Mouse (Mus musculus) heart, embryonic 13.5 days (tissue): Measurements from ENCODE around the gene Slc1a2. TPM values are rescaled to one million over a fixed set of nuclear protein-coding genes. Genes with fewer than 3 reads are reported as not detected.

Source experiments
- ATAC-seq: fragments of 200-750 bp; cut with Nextera tagmentation; 2 replicates; pipeline ENCODE4 v1.8.0; 2017; ENCODE audit warnings: moderate TSS enrichment; ENCODE audit not compliant: insufficient number of reproducible peaks, low FRiP score, low TSS enrichment; ENCODE audit errors: extremely low read depth
- H3K27ac ChIP-seq: fragments of 300-500 bp; sonication (generic); replicated peaks from 2 replicates; pipeline ENCODE4 v1.5.1; 2015; ENCODE audit warnings: moderate library complexity, mild to moderate bottlenecking, inconsistent platforms
- H3K27me3 ChIP-seq: fragments of 300-500 bp; sonication (generic); replicated peaks from 2 replicates; pipeline ENCODE4 v1.6.1; 2015; ENCODE audit warnings: mild to moderate bottlenecking, inconsistent platforms
- H3K36me3 ChIP-seq: fragments of 300-500 bp; sonication (generic); 2 replicates; pipeline ENCODE4 v1.6.1; 2015; ENCODE audit warnings: mild to moderate bottlenecking, inconsistent platforms
- H3K4me1 ChIP-seq: fragments of 300-500 bp; sonication (generic); 2 replicates; pipeline ENCODE4 v1.6.1; 2015; ENCODE audit warnings: inconsistent platforms
- H3K4me2 ChIP-seq: fragments of 300-500 bp; sonication (generic); 2 replicates; pipeline ENCODE4 v1.6.1; 2015; ENCODE audit warnings: inconsistent platforms, mild to moderate bottlenecking, moderate library complexity
- H3K4me3 ChIP-seq: fragments of 300-500 bp; sonication (generic); 2 replicates; pipeline ENCODE4 v1.5.1; 2015; ENCODE audit warnings: moderate library complexity, mild to moderate bottlenecking, inconsistent platforms
- H3K9ac ChIP-seq: fragments of 300-500 bp; sonication (generic); 2 replicates; pipeline ENCODE4 v1.6.1; 2015; ENCODE audit warnings: inconsistent platforms, mild to moderate bottlenecking, moderate library complexity
- H3K9me3 ChIP-seq: fragments of 300-500 bp; sonication (generic); 2 replicates; pipeline ENCODE4 v1.6.1; 2016; ENCODE audit warnings: inconsistent platforms
- whole genome bisulfite sequencing: fragments of 180-500 bp; shearing (Covaris S2); methylation state at CpG from one replicate; pipeline ENCODE4 v1.1.7; 2015; ENCODE audit warnings: mixed read lengths; 5-methylcytosine and 5-hydroxymethylcytosine counted together
- polyA plus RNA-seq: library from polyadenylated mRNA; unstranded; fragments of >200 nt; fragmentation: Nextera tagmentation; extraction: Ambion mirVana; gene quantifications from 2 replicates; pipeline ENCODE4 v1.2.1, GENCODE M21; 2015

The Slc1a2 gene
- polyA plus RNA-seq, 1 experiment from 2014 or later, result 0.35 TPM

- Histone ChIP-seq H3K36me3 (no peaks in the 10 kb centered on the region), H3K4me1 (peaks cover 13% of the 10 kb centered on the region), H3K27ac (no peak overlapping the region), H3K4me2 (no peak overlapping the region), H3K9me3 (no peaks in the 10 kb centered on the region), H3K9ac (no peak overlapping the region), H3K4me3 (no peak overlapping the region), H3K27me3 (no peaks in the 10 kb centered on the region)
- ATAC-seq, result no peak
Observed at GRCm38 (mm10) chr2:102695541-102695940, 37.1 kb downstream of the Slc1a2 start.

GRCm38 (mm10) chr2:102697732-102698131 is 39.3 kb downstream of the Slc1a2 start:
- Histone ChIP-seq H3K36me3 (no peaks in the 10 kb centered on the region), H3K4me1 (peaks cover 13% of the 10 kb centered on the region), H3K9me3 (no peaks in the 10 kb centered on the region), H3K9ac (no peak overlapping the region), H3K27ac (no peak overlapping the region), H3K4me3 (no peak overlapping the region), H3K27me3 (no peaks in the 10 kb centered on the region), H3K4me2 (no peak overlapping the region)
- WGBS, result 52% methylated on average over 2 of the region's 2 CpGs
- ATAC-seq, result no peak

GRCm38 (mm10) chr2:102699921-102700320 is 41.5 kb downstream of the Slc1a2 start:
- 76% methylated on average over 7 of the region's 7 CpGs for WGBS
- Histone ChIP-seq H3K36me3 (no peaks in the 10 kb centered on the region), H3K4me2 (no peak overlapping the region), H3K9me3 (no peaks in the 10 kb centered on the region), H3K27ac (no peak overlapping the region), H3K4me3 (no peak overlapping the region), H3K4me1 (no peaks in the 10 kb centered on the region), H3K27me3 (no peaks in the 10 kb centered on the region), H3K9ac (no peak overlapping the region)
- ATAC-seq, result no peak

- Histone ChIP-seq H3K4me1 (no peaks in the 10 kb centered on the region), H3K4me3 (no peak overlapping the region), H3K4me2 (no peak overlapping the region), H3K27ac (no peak overlapping the region), H3K36me3 (no peaks in the 10 kb centered on the region), H3K9ac (no peak overlapping the region), H3K9me3 (no peaks in the 10 kb centered on the region), H3K27me3 (no peaks in the 10 kb centered on the region)
- no peak for ATAC-seq
- 82% methylated on average over 2 of the region's 2 CpGs for WGBS
Observed at GRCm38 (mm10) chr2:102700695-102701094, 42.2 kb downstream of the Slc1a2 start.

- Histone ChIP-seq H3K27ac (no peak overlapping the region), H3K4me2 (no peak overlapping the region), H3K4me3 (no peak overlapping the region), H3K9me3 (no peaks in the 10 kb centered on the region), H3K4me1 (no peaks in the 10 kb centered on the region), H3K36me3 (no peaks in the 10 kb centered on the region), H3K27me3 (no peaks in the 10 kb centered on the region), H3K9ac (no peak overlapping the region)
- no peak for ATAC-seq
- WGBS, result 72% methylated on average over 3 of the region's 3 CpGs
Observed at GRCm38 (mm10) chr2:102701382-102701781, 42.9 kb downstream of the Slc1a2 start.

GRCm38 (mm10) chr2:102703556-102703955 is 45.1 kb downstream of the Slc1a2 start:
- WGBS, result 68% methylated on average over 3 of the region's 3 CpGs
- Histone ChIP-seq H3K4me1 (no peaks in the 10 kb centered on the region), H3K4me3 (no peak overlapping the region), H3K36me3 (no peaks in the 10 kb centered on the region), H3K9me3 (no peaks in the 10 kb centered on the region), H3K4me2 (no peak overlapping the region), H3K9ac (no peak overlapping the region), H3K27me3 (no peaks in the 10 kb centered on the region), H3K27ac (no peak overlapping the region)
- no peak for ATAC-seq

- Histone ChIP-seq H3K36me3 (no peaks in the 10 kb centered on the region), H3K9ac (no peak overlapping the region), H3K4me2 (no peak overlapping the region), H3K4me3 (no peak overlapping the region), H3K27me3 (0 out of 2 replicates have a peak, but pooled peaks cover under 1% of the 10 kb centered on the region), H3K4me1 (no peaks in the 10 kb centered on the region), H3K9me3 (no peaks in the 10 kb centered on the region), H3K27ac (no peak overlapping the region)
- 67% methylated on average over 1 of the region's 1 CpGs for WGBS
- no peak for ATAC-seq
Observed at GRCm38 (mm10) chr2:102704781-102705180, 46.3 kb downstream of the Slc1a2 start.

GRCm38 (mm10) chr2:102711511-102711910 is 53.1 kb downstream of the Slc1a2 start:
- no peaks in the 10 kb centered on the region for H3K4me1 ChIP-seq
- no peaks in the 10 kb centered on the region for H3K9me3 ChIP-seq
- 0 out of 2 replicates have a peak, but pooled peaks cover 4% of the 10 kb centered on the region for H3K27me3 ChIP-seq
- 75% methylated on average over 5 of the region's 5 CpGs for WGBS
- ATAC-seq, result no peak
- no peak overlapping the region for H3K4me3 ChIP-seq
- no peak overlapping the region for H3K4me2 ChIP-seq
- H3K27ac ChIP-seq, result no peak overlapping the region
- no peaks in the 10 kb centered on the region for H3K36me3 ChIP-seq
- no peak overlapping the region for H3K9ac ChIP-seq

GRCm38 (mm10) chr2:102712049-102712448 is 53.6 kb downstream of the Slc1a2 start:
- Histone ChIP-seq H3K36me3 (no peaks in the 10 kb centered on the region), H3K4me3 (no peak overlapping the region), H3K9ac (no peak overlapping the region), H3K27me3 (0 out of 2 replicates have a peak, but pooled peaks cover 4% of the 10 kb centered on the region), H3K4me1 (no peaks in the 10 kb centered on the region), H3K9me3 (no peaks in the 10 kb centered on the region), H3K27ac (no peak overlapping the region), H3K4me2 (no peak overlapping the region)
- ATAC-seq, result no peak
- WGBS, result 57% methylated on average over 4 of the region's 4 CpGs

GRCm38 (mm10) chr2:102712678-102713628 is 54.5 kb downstream of the Slc1a2 start:
- H3K4me2 ChIP-seq, result no peak overlapping the region
- ATAC-seq, result no peak
- no peaks in the 10 kb centered on the region for H3K36me3 ChIP-seq
- H3K27me3 ChIP-seq, result 0 out of 2 replicates have a peak, but pooled peaks cover 4% of the 10 kb centered on the region
- 68% methylated on average over 7 of the region's 7 CpGs for WGBS
- H3K4me1 ChIP-seq, result no peaks in the 10 kb centered on the region
- H3K9me3 ChIP-seq, result no peaks in the 10 kb centered on the region
- no peak overlapping the region for H3K9ac ChIP-seq
- no peak overlapping the region for H3K27ac ChIP-seq
- H3K4me3 ChIP-seq, result no peak overlapping the region

GRCm38 (mm10) chr2:102714320-102714719 is 55.9 kb downstream of the Slc1a2 start:
- H3K9ac ChIP-seq, result no peak overlapping the region
- no peak overlapping the region for H3K27ac ChIP-seq
- WGBS, result 73% methylated on average over 2 of the region's 2 CpGs
- no peak overlapping the region for H3K4me2 ChIP-seq
- 0 out of 2 replicates have a peak, but pooled peaks cover 4% of the 10 kb centered on the region for H3K27me3 ChIP-seq
- no peaks in the 10 kb centered on the region for H3K9me3 ChIP-seq
- H3K4me1 ChIP-seq, result no peaks in the 10 kb centered on the region
- H3K36me3 ChIP-seq, result no peaks in the 10 kb centered on the region
- no peak overlapping the region for H3K4me3 ChIP-seq
- no peak for ATAC-seq

- Histone ChIP-seq H3K9ac (no peak overlapping the region), H3K9me3 (no peaks in the 10 kb centered on the region), H3K4me3 (no peak overlapping the region), H3K4me1 (no peaks in the 10 kb centered on the region), H3K27me3 (no peaks in the 10 kb centered on the region), H3K27ac (no peak overlapping the region), H3K36me3 (no peaks in the 10 kb centered on the region), H3K4me2 (no peak overlapping the region)
- ATAC-seq, result no peak
- WGBS, result 29% methylated on average over 1 of the region's 1 CpGs
Observed at GRCm38 (mm10) chr2:102715754-102716153, 57.3 kb downstream of the Slc1a2 start.
